16 mouse cellular contexts compared by ENCODE assay signal in genomic region chr15:80026061-80026460, GRCm38 (mm10). TPM values are rescaled to one million over a fixed set of nuclear protein-coding genes. Genes with fewer than 3 reads are reported as not detected.
DNase-seq lines count a peak whose midpoint lies in the region; ATAC-seq and TF ChIP-seq lines count a peak whose summit lies in the region.
"Had no signal": no experiment of that assay in that cellular context is flagged by ENCODE, and none has a peak within 500 bp of the region (broad histone marks: within the 10 kb centered on the region; RNA-seq: fewer than 3 reads in every experiment).

No protein-coding gene starts in this region.

- no peak overlapping the region for H3K9ac ChIP-seq in hindbrain, postnatal 0 days (replicated peaks; ENCODE audit: low read length)
- no peak overlapping the region for H3K9ac ChIP-seq in midbrain, embryonic 11.5 days (ENCODE audit: low read length)
- H3K9ac ChIP-seq in midbrain, embryonic 16.5 days (ENCODE audit: low read depth, low read length), result no peak overlapping the region
- H3K9ac ChIP-seq: embryonic facial prominence, embryonic 12.5 days; limb, embryonic 12.5 days; liver, embryonic 14.5 days; neural tube, embryonic 12.5 days; stomach, embryonic 15.5 days had no signal

- H3K4me1 ChIP-seq in hindbrain, embryonic 10.5 days (replicated peaks), result peaks cover 44% of the 10 kb centered on the region
- H3K4me1 ChIP-seq in hindbrain, postnatal 0 days (ENCODE audit: insufficient read depth, low read length), result 0 out of 2 replicates have a peak, but pooled peaks cover 3% of the 10 kb centered on the region
- H3K4me1 ChIP-seq in midbrain, embryonic 11.5 days (ENCODE audit: control insufficient read depth, insufficient read depth, low read length), result peaks cover 14% of the 10 kb centered on the region
- H3K4me1 ChIP-seq in midbrain, embryonic 16.5 days (ENCODE audit: control insufficient read depth, insufficient read depth, low read length), result peaks cover 13% of the 10 kb centered on the region
- H3K4me1 ChIP-seq in olfactory bulb, adult 2 months (ENCODE audit: control insufficient read depth, insufficient read depth, low read length), result peaks cover 57% of the 10 kb centered on the region

- ATAC-seq in hindbrain, postnatal 0 days, result no peak
- no peak for ATAC-seq in midbrain, embryonic 11.5 days (ENCODE audit: low FRiP score)
- no peak for ATAC-seq in midbrain, embryonic 16.5 days

- no peaks in the 10 kb centered on the region for H3K36me3 ChIP-seq in hindbrain, embryonic 10.5 days
- H3K36me3 ChIP-seq in hindbrain, postnatal 0 days (ENCODE audit: insufficient read depth, low read length), result no peaks in the 10 kb centered on the region
- H3K36me3 ChIP-seq in midbrain, embryonic 11.5 days (ENCODE audit: control insufficient read depth, insufficient read depth, low read length), result no peaks in the 10 kb centered on the region
- H3K36me3 ChIP-seq in midbrain, embryonic 16.5 days (ENCODE audit: control insufficient read depth, insufficient read depth, low read length), result no peaks in the 10 kb centered on the region
- H3K36me3 ChIP-seq: embryonic facial prominence, embryonic 12.5 days; limb, embryonic 12.5 days; neural tube, embryonic 12.5 days; stomach, embryonic 15.5 days had no signal

- intact Hi-C loops in gastrocnemius, adult 2 months (cut with DNase I), result no loop called here

- peak; percentile 79 for DNase-seq in gastrocnemius, adult 2 months
- DNase-seq in gastrocnemius, postnatal 4 days (ENCODE audit: low spot score in 2 of 2), result no peak
- DNase-seq in hindbrain, embryonic 10.5 days (ENCODE audit: low spot score), result no peak
- no peak for DNase-seq in hindbrain, postnatal 0 days (ENCODE audit: low spot score)
- DNase-seq in midbrain, embryonic 11.5 days (ENCODE audit: low spot score, missing footprints), result peak; percentile 64
- no peak for DNase-seq in natural killer cell, adult 2 months (ENCODE audit: low spot score in 2 of 2)
- DNase-seq: B cell, adult 2 months; midbrain, embryonic 14.5 days had no signal

- H3K4me2 ChIP-seq in hindbrain, postnatal 0 days (ENCODE audit: low read depth, low read length), result no peak overlapping the region
- H3K4me2 ChIP-seq in midbrain, embryonic 11.5 days, result no peak overlapping the region
- no peak overlapping the region for H3K4me2 ChIP-seq in midbrain, embryonic 16.5 days (ENCODE audit: low read length)
- H3K4me2 ChIP-seq: embryonic facial prominence, embryonic 12.5 days; limb, embryonic 12.5 days; neural tube, embryonic 12.5 days; stomach, embryonic 15.5 days had no signal

- H3K27me3 ChIP-seq in hindbrain, embryonic 10.5 days (ENCODE audit: insufficient read depth, poor library complexity, severe bottlenecking), result peaks cover 5% of the 10 kb centered on the region; the same call in 1 of the 2 replicates
- H3K27me3 ChIP-seq in hindbrain, postnatal 0 days (ENCODE audit: insufficient read depth, low read length), result no peaks in the 10 kb centered on the region
- H3K27me3 ChIP-seq in midbrain, embryonic 11.5 days (ENCODE audit: control insufficient read depth, insufficient read depth, low read length), result no peaks in the 10 kb centered on the region
- H3K27me3 ChIP-seq in midbrain, embryonic 16.5 days (ENCODE audit: control insufficient read depth, insufficient read depth, low read depth, low read length), result no peaks in the 10 kb centered on the region
- H3K27me3 ChIP-seq: embryonic facial prominence, embryonic 12.5 days; neural tube, embryonic 12.5 days; Patski; stomach, embryonic 15.5 days had no signal

- peaks cover 4% of the 10 kb centered on the region; the same call in 1 of the 2 replicates for H3K9me3 ChIP-seq in hindbrain, embryonic 10.5 days
- no peaks in the 10 kb centered on the region for H3K9me3 ChIP-seq in hindbrain, postnatal 0 days (ENCODE audit: low read length)
- no peaks in the 10 kb centered on the region for H3K9me3 ChIP-seq in midbrain, embryonic 11.5 days (ENCODE audit: control insufficient read depth, low read length)
- no peaks in the 10 kb centered on the region for H3K9me3 ChIP-seq in midbrain, embryonic 16.5 days (replicated peaks; ENCODE audit: control insufficient read depth, low read length, poor library complexity, severe bottlenecking)
- H3K9me3 ChIP-seq: embryonic facial prominence, embryonic 12.5 days; neural tube, embryonic 12.5 days; stomach, embryonic 15.5 days had no signal

- peak overlapping the region; percentile 98 for H3K27ac ChIP-seq in gastrocnemius, adult 2 months
- peak overlapping the region; percentile 57 for H3K27ac ChIP-seq in hindbrain, embryonic 10.5 days
- no peak overlapping the region for H3K27ac ChIP-seq in hindbrain, postnatal 0 days
- no peak overlapping the region for H3K27ac ChIP-seq in midbrain, embryonic 11.5 days (ENCODE audit: low read depth, low read length)
- no peak overlapping the region for H3K27ac ChIP-seq in midbrain, embryonic 16.5 days (ENCODE audit: low read length)
- peak overlapping the region; percentile 90; the same call in 1 of the 2 replicates for H3K27ac ChIP-seq in olfactory bulb, adult 2 months (ENCODE audit: insufficient read depth, low read depth, low read length)
- H3K27ac ChIP-seq: embryonic facial prominence, embryonic 12.5 days; limb, embryonic 12.5 days; liver, embryonic 14.5 days; neural tube, embryonic 12.5 days; stomach, embryonic 15.5 days had no signal

- TF ChIP-seq CTCF in gastrocnemius, adult 2 months (IDR thresholded peaks at IDR 0.05), result no peak
- no peak for TF ChIP-seq CTCF in hindbrain, postnatal 0 days (IDR thresholded peaks at IDR 0.05; ENCODE audit: low read depth)
- no peak for TF ChIP-seq CTCF in olfactory bulb, adult 2 months (IDR thresholded peaks at IDR 0.05; ENCODE audit: insufficient read depth, low read depth, low read length)

- H3K4me3 ChIP-seq in gastrocnemius, adult 2 months, result no peak overlapping the region
- H3K4me3 ChIP-seq in hindbrain, embryonic 10.5 days, result no peak overlapping the region
- no peak overlapping the region for H3K4me3 ChIP-seq in hindbrain, postnatal 0 days (ENCODE audit: low read length)
- H3K4me3 ChIP-seq in midbrain, embryonic 11.5 days (ENCODE audit: low read depth, low read length), result no peak overlapping the region
- H3K4me3 ChIP-seq in midbrain, embryonic 16.5 days (ENCODE audit: low read depth, low read length), result no peak overlapping the region
- no peak overlapping the region for H3K4me3 ChIP-seq in olfactory bulb, adult 2 months (ENCODE audit: insufficient read depth, low read depth, low read length)
- H3K4me3 ChIP-seq: embryonic facial prominence, embryonic 12.5 days; limb, embryonic 12.5 days; neural tube, embryonic 12.5 days; stomach, embryonic 15.5 days had no signal

- TF ChIP-seq POLR2A in olfactory bulb, adult 2 months (IDR thresholded peaks at IDR 0.05; ENCODE audit: insufficient read depth, low read depth, low read length), result no peak

- WGBS in hindbrain, embryonic 10.5 days, result 51% methylated on average over 5 of the region's 5 CpGs
- WGBS in hindbrain, postnatal 0 days, result 57% methylated on average over 5 of the region's 5 CpGs
- WGBS in midbrain, embryonic 11.5 days, result 67% methylated on average over 5 of the region's 5 CpGs
- WGBS in midbrain, embryonic 16.5 days, result 81% methylated on average over 5 of the region's 5 CpGs
- 93% methylated on average over 5 of the region's 5 CpGs for WGBS in olfactory bulb, adult 2 months

RNA-seq across cellular contexts. Expression of gene Pdgfb, which starts 11.3 kb away (rescaled TPM):
- 10 to 100 TPM; 14.3 to 17.3 TPM for total RNA-seq in gastrocnemius, adult 2 months (2021)
- 10 to 100 TPM; 51.5 to 52.8 TPM for total RNA-seq in gastrocnemius, postnatal 4 days (2021)
- polyA plus RNA-seq in hindbrain, embryonic 10.5 days (2016; fragmentation: Nextera tagmentation; extraction: Ambion mirVana), result 1.6 and 1.8 TPM in 2 replicates
- total RNA-seq in hindbrain, postnatal 0 days (2014; rRNA removed), result 31.0 and 33.4 TPM in 2 replicates
- polyA plus RNA-seq in hindbrain, postnatal 0 days (2015; fragmentation: Nextera tagmentation; extraction: Ambion mirVana), result 8.3 and 9.5 TPM in 2 replicates
- 1.5 and 2.0 TPM in 2 replicates for polyA plus RNA-seq in midbrain, embryonic 11.5 days (2014; fragmentation: Nextera tagmentation; extraction: Ambion mirVana)
- 4.3 and 6.8 TPM in 2 replicates for polyA plus RNA-seq in midbrain, embryonic 16.5 days (2015; fragmentation: Nextera tagmentation; extraction: Ambion mirVana)
- not detected in 2 replicates for polyA plus RNA-seq in olfactory bulb, adult 2 months (2012; ENCODE audit: insufficient read depth, insufficient read length, low replicate concordance, missing spikeins)

RNA-seq across cellular contexts. Expression of gene Cbx7, which starts 55.1 kb away (rescaled TPM):
- 10 to 100 TPM; 18.9 to 19.6 TPM for total RNA-seq in gastrocnemius, adult 2 months (2021)
- 1 to 10 TPM; 2.1 TPM for total RNA-seq in gastrocnemius, postnatal 4 days (2021)
- polyA plus RNA-seq in hindbrain, embryonic 10.5 days (2016; fragmentation: Nextera tagmentation; extraction: Ambion mirVana), result 2.4 and 2.9 TPM in 2 replicates
- total RNA-seq in hindbrain, postnatal 0 days (2014; rRNA removed), result 5.1 and 9.5 TPM in 2 replicates
- 2.9 and 3.1 TPM in 2 replicates for polyA plus RNA-seq in hindbrain, postnatal 0 days (2015; fragmentation: Nextera tagmentation; extraction: Ambion mirVana)
- polyA plus RNA-seq in midbrain, embryonic 11.5 days (2014; fragmentation: Nextera tagmentation; extraction: Ambion mirVana), result 1.4 and 1.9 TPM in 2 replicates
- polyA plus RNA-seq in midbrain, embryonic 16.5 days (2015; fragmentation: Nextera tagmentation; extraction: Ambion mirVana), result 4.8 and 5.0 TPM in 2 replicates
- not detected in 2 replicates for polyA plus RNA-seq in olfactory bulb, adult 2 months (2012; ENCODE audit: insufficient read depth, insufficient read length, low replicate concordance, missing spikeins)

Comparison
In these comparisons a context has a peak if more than half of its experiments do, and no peak if none do; other contexts are left out.
1. DNase-seq: peak in gastrocnemius, adult 2 months (single experiment) and midbrain, embryonic 11.5 days (single experiment); none in gastrocnemius, postnatal 4 days (0 of 2), hindbrain, embryonic 10.5 days (single experiment), hindbrain, postnatal 0 days (single experiment) and natural killer cell, adult 2 months (0 of 2).
2. H3K27ac ChIP-seq: peak in gastrocnemius, adult 2 months (single experiment), hindbrain, embryonic 10.5 days (single experiment) and olfactory bulb, adult 2 months (single experiment); none in hindbrain, postnatal 0 days (single experiment), midbrain, embryonic 11.5 days (single experiment) and midbrain, embryonic 16.5 days (single experiment).